Mouse (Mus musculus) frontal cortex, postnatal 10 days (tissue): ENCODE results near the gene Usp37.
"Not testable (repeated sequence)": the region's sequence is repeated elsewhere in the genome, so short reads cannot be mapped to it uniquely, and the experiment has no call there.

ENCODE experiments used
- DNase-seq, 2 experiments: peaks; one replicate each; pipeline ENCODE4 v3.0.0; 2022; ENCODE audit warnings: low spot score in 2 of 2, mixed read lengths in 1 of 2

Usp37 gene

DNA sequence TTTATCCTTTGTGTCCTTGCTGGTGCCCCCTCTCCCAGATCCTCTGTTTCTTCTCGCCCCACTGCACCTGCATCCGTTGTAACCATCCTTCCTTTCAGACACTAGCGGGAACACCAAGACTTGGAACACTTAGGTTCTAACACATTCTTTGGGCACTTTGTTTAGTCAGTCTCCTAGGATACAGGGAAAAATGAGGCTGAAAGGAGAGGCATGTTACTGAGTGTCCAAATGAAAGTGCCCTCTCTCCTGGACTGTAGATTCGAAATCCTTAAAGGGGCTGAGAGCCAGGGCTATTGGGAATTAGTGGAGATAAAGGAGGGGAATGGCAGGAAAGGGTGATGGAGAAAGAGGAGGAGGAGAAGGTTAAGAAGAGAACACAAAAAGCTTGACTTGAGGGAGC, at the start of gene Usp37:
Gene Usp37, minus strand, starts transcription at position 101 of the 400 bp plus-strand sequence.
- no peak for DNase-seq

GRCm38 (mm10) chr1:74587773-74588445, 43.8 kb upstream of the Usp37 start, which contains the start of the genes Zfp142 and Bcs1l:
Gene Zfp142 (minus strand): TSS chr1:74588246.
Gene Bcs1l (plus strand): TSS chr1:74588289.
- DNase-seq: peak; percentile 98

DNA sequence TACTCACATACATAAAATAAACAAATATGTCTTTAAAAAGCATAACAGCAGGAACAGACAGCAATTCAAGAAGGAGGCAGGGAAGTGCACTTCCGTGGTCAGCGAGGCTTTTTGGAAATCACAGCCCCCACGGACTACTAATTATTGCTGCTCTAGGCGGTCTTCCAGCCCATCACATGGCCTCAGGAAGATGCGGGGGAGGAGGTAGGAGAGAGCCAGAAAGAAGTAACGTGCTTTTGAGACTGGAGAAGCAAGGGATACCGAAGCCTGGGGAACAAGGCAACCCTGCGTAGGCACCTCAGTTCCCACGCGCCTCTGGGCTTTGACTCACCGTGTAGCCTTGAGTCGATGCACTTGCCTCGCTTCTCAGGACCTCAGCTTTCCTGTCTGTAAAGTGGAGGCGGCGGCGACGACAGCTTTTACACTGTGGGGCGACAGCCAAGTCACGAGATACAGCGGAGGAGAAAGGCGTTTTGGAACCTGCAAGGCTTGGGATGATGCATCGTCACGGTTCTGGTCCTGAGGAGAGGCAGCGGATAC, 43.2 kb upstream of the Usp37 start:
- no peak for DNase-seq

GRCm38 (mm10) chr1:74584616-74585398, 40.7 kb upstream of the Usp37 start:
- DNase-seq: no peak

GRCm38 (mm10) chr1:74582621-74583020, 38.5 kb upstream of the Usp37 start:
- DNase-seq: no peak

DNA sequence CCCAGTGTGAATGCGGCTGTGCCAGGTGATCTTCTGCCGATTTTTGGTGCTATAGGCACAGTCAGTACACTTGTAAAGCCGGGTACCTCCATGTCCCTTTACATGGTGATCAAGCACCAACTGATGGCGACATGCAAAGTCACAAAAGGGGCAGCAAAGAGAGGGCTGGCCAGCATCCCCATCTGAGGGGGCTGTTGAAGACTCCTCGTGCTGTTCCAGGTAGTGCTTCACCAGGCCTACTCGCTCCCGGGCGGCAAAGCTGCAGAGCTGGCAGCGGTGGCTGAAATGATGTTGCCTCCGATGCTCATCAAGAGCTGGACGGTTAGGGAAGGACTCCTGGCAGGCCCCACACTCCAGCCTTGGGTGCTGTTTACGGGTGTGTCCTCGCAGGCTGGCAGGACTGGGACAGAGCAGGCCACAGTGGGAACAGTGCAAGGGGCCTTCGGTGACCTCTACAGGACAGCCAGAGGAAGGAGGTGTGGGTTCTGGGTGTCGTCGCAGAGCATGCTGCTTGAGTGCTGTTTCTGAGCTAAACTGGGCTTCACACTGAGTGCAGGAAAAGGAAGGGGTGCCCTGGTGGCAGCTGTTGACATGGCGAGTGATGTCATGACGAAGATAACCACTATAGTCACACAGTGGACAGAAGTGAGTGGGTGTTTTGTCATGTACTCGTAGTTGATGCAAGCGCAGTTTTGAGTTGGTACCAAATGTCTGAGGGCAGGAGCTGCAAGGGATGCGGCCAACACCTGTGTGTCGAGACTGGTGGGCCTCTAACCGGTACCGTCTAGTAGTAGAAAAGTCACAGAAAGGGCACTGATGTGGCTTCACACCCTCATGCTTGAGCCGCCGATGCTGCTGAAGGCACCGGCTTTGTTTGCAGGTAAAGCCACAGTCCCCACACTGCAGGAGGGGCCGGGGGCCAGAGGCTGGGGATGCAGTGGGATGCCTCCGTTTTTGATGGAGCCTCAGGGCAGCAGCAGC, 25.9 kb upstream of the Usp37 start:
- DNase-seq: no peak

GRCm38 (mm10) chr1:74565834-74566233, 21.8 kb upstream of the Usp37 start:
- no peak for DNase-seq

- no peak for DNase-seq
Observed at GRCm38 (mm10) chr1:74559061-74559460, 15.0 kb upstream of the Usp37 start.

- DNase-seq: peak; percentile 14 to 26
Observed at GRCm38 (mm10) chr1:74542451-74542961, 1.6 kb downstream of the Usp37 start, which contains the start of gene Plcd4. Gene Plcd4 (plus strand): TSS chr1:74542888.

- no peak for DNase-seq
Observed at GRCm38 (mm10) chr1:74538650-74539049, 5.4 kb downstream of the Usp37 start.

DNA sequence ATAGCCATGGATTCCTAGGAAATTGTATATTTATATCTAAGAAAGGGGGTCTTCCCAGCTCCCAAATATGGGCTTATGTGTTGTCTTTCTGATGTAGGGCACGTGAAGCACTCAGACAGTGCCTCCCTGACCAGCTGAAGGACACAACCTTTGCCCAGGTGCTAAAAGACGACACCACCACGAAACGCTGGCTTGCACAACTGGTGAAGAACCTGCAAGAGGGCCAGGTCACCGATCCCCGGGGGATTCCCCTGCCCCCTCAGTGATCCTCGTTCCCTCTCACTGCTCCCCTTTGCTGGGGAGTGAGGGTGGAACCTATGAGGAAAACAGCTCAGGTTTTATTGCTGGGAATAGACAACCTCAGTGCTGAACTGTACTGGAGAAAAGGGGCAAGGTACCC, 15.5 kb downstream of the Usp37 start:
- no peak for DNase-seq

- no peak for DNase-seq
Observed at GRCm38 (mm10) chr1:74524746-74525145, 19.3 kb downstream of the Usp37 start.

DNA sequence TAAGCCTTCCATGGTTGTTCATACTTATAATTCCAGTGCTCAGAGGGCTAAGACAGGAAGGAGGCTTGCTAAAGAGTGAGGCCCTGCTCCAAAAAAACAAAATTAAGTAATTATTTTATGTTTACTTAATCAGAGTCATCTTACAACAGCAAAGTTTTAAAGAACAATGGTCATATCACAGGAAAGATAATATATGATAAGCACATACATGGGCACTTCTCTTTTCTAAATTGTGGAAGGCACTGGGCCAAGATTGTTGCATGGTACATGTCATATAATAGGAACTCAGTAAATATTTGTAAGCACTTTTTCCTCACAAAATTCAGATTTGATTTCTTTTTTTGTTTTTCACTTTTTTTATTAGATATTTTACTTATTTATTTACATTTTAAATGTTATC, 24.2 kb downstream of the Usp37 start:
- DNase-seq: no peak

DNA sequence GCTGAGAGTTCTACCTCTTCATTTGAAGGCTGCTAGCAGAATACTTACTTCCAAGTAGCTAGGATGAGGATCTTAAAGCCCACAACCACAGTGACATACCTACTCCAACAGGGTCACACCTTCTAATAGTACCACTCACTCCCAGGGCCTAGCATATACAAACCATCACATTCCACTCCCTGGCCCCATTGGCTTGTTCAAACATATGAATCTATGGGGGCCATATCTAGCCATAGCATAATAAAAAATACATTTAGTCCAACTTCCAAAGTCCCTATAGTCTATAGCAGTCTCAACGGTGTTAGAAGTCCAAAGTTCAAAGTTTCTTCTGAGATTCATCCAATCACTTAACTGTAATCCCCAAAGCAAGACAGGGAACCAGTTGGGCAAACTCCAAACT, 31.1 kb downstream of the Usp37 start:
- not testable (repeated sequence) for DNase-seq

DNA sequence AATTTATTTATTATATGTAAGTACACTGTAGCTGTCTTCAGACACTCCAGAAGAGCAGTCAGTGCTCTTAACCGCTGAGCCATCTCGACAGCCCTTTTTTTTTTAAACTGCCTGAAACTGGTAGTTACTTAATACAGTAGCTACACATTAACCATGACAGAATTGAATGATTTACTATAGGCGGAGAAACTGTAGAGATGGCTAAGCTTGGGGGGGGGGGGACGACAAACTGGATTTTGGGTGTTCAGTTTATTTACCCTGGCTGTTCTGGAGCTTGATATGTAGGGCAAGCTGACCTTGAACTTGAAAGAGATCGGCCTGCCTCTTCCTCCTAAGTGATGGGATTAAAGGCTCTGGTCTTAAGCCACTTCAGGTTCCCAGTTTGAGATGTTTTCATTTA, 32.8 kb downstream of the Usp37 start:
- DNase-seq: no peak

DNA sequence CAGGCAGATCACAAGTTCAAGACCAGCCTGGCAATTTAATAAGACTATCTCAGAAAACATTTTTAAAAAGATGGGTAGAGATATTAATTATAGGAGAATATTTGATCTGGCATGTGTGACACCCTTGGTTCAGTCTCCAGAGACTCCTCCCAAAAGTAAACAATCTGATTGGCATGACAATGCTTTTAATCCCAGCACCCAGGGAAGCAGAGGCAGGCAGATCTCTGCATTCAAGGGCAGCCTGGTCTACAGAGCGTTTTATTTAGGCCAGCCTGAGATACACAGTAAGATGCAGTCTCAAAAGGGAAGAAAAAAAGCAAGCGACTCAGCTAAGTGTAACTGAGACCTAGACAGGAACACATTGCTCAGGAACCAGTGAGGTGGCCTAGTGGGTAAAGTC, 36.3 kb downstream of the Usp37 start:
- no peak for DNase-seq

DNA sequence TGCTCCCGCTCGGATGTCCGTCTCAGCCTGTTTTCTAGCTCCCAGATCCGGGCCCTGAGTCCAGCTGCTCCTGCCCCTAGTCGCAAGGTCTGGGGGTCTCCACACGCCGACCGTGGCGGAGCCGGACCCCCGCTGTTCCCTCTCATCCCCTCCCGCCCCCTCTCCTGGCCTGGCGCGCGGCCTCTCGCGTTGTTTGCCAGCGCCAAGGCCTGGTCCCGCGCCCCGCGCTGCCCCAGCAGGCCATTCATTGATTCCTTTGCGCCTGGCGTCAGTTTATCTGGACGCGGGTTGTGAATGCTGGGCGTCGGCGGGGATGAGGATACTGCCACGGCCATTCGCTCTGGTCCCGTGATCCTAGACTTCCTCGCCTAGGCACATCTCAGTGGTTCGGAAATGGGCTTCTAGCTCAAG, 37.6 kb downstream of the Usp37 start:
- DNase-seq: no peak

- peak; percentile 100 for DNase-seq
Observed at GRCm38 (mm10) chr1:74505721-74506464, 38.2 kb downstream of the Usp37 start, which contains the start of gene Cnot9. Gene Cnot9 (plus strand): TSS chr1:74506058.

DNA sequence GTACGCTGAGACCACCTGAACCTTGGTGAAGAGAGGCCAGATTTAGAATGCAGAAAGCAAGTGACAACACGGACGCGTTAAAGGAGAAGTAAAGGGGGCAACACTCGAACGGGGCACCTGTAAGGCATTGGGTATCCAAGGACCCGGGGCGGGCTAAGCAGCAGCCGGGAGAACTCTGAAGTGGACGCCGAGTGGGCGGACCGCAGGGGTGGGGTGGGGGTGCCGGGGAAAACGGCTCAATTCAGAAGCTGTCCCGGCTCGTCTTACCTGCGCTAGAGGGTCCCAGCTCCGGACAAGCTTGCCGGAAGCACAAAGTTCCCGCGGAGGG, 38.7 kb downstream of the Usp37 start:
- no peak for DNase-seq

- DNase-seq: no peak
Observed at GRCm38 (mm10) chr1:74501106-74501505, 43.0 kb downstream of the Usp37 start.

- no peak for DNase-seq
Observed at GRCm38 (mm10) chr1:74485792-74486191, 58.3 kb downstream of the Usp37 start.
